Mouse (Mus musculus): ENCODE measurements at regions not wholly inside any gene's neighbourhood (a gene's known extent, or its start where the extent isn't known, plus 50 kb on each side); places are given as distances from the start of the nearest gene placed in this dataset.
A peak's percentile ranks its signal among the peaks of the same experiment; 100 is the strongest.

- no peak overlapping the region for H3K27ac ChIP-seq
- WGBS, result 37% methylated on average over 3 of the region's 3 CpGs
- H3K27me3 ChIP-seq, result no peaks in the 10 kb centered on the region
- no peak overlapping the region for H3K4me2 ChIP-seq (replicated peaks)
- no peaks in the 10 kb centered on the region for H3K4me1 ChIP-seq
- no peak overlapping the region for H3K9ac ChIP-seq
- ATAC-seq (ENCODE audit: low FRiP score, low read depth), result no peak
- no peak overlapping the region for H3K4me3 ChIP-seq
- H3K9me3 ChIP-seq, result no peaks in the 10 kb centered on the region
- H3K36me3 ChIP-seq, result no peaks in the 10 kb centered on the region
Measured at GRCm38 (mm10) chr11:112902618-112903017, 120.6 kb downstream of the Sox9 start.

GRCm38 (mm10) chr11:112910309-112910708, 128.3 kb downstream of the Sox9 start:
- Histone ChIP-seq H3K36me3 (no peaks in the 10 kb centered on the region), H3K9me3 (no peaks in the 10 kb centered on the region), H3K27me3 (no peaks in the 10 kb centered on the region), H3K4me2 (replicated peaks) (no peak overlapping the region), H3K4me1 (no peaks in the 10 kb centered on the region), H3K9ac (no peak overlapping the region), H3K4me3 (no peak overlapping the region), H3K27ac (no peak overlapping the region)
- WGBS, result 68% methylated on average over 5 of the region's 5 CpGs
- no peak for ATAC-seq (ENCODE audit: low FRiP score, low read depth)

- no peak overlapping the region for H3K27ac ChIP-seq
- H3K4me3 ChIP-seq, result no peak overlapping the region
- H3K4me1 ChIP-seq, result no peaks in the 10 kb centered on the region
- WGBS, result 81% methylated on average over 3 of the region's 3 CpGs
- H3K27me3 ChIP-seq, result no peaks in the 10 kb centered on the region
- no peak for ATAC-seq (ENCODE audit: low FRiP score, low read depth)
- H3K9me3 ChIP-seq, result no peaks in the 10 kb centered on the region
- H3K36me3 ChIP-seq, result no peaks in the 10 kb centered on the region
- H3K4me2 ChIP-seq (replicated peaks), result no peak overlapping the region
- no peak overlapping the region for H3K9ac ChIP-seq
Measured at GRCm38 (mm10) chr11:112912875-112913274, 130.9 kb downstream of the Sox9 start.

GRCm38 (mm10) chr11:112916923-112917322, 134.9 kb downstream of the Sox9 start:
- ATAC-seq (ENCODE audit: low FRiP score, low read depth), result no peak
- H3K4me1 ChIP-seq, result no peaks in the 10 kb centered on the region
- H3K4me3 ChIP-seq, result no peak overlapping the region
- no peak overlapping the region for H3K27ac ChIP-seq
- H3K9ac ChIP-seq, result no peak overlapping the region
- no peaks in the 10 kb centered on the region for H3K27me3 ChIP-seq
- H3K36me3 ChIP-seq, result no peaks in the 10 kb centered on the region
- H3K4me2 ChIP-seq (replicated peaks), result no peak overlapping the region
- H3K9me3 ChIP-seq, result no peaks in the 10 kb centered on the region
- 84% methylated on average over 1 of the region's 1 CpGs for WGBS

- H3K9me3 ChIP-seq, result no peaks in the 10 kb centered on the region
- H3K27me3 ChIP-seq, result no peaks in the 10 kb centered on the region
- ATAC-seq (ENCODE audit: low FRiP score, low read depth), result no peak
- no peak overlapping the region for H3K4me3 ChIP-seq
- H3K36me3 ChIP-seq, result no peaks in the 10 kb centered on the region
- 83% methylated on average over 4 of the region's 4 CpGs for WGBS
- H3K4me1 ChIP-seq, result peaks cover 11% of the 10 kb centered on the region
- no peak overlapping the region for H3K27ac ChIP-seq
- H3K9ac ChIP-seq, result no peak overlapping the region
- no peak overlapping the region for H3K4me2 ChIP-seq (replicated peaks)
Measured at GRCm38 (mm10) chr11:112920131-112920530, 138.1 kb downstream of the Sox9 start.

GRCm38 (mm10) chr11:112924577-112924976, 142.6 kb downstream of the Sox9 start:
- Histone ChIP-seq H3K36me3 (no peaks in the 10 kb centered on the region), H3K9ac (no peak overlapping the region), H3K4me3 (no peak overlapping the region), H3K27ac (peak overlapping the region; percentile 44; the same call in 1 of the 2 replicates), H3K9me3 (no peaks in the 10 kb centered on the region), H3K27me3 (no peaks in the 10 kb centered on the region), H3K4me2 (replicated peaks) (no peak overlapping the region), H3K4me1 (peaks cover 18% of the 10 kb centered on the region)
- WGBS, result 45% methylated on average over 1 of the region's 1 CpGs
- no peak for ATAC-seq (ENCODE audit: low FRiP score, low read depth)

GRCm38 (mm10) chr11:112925140-112925539, 143.1 kb downstream of the Sox9 start:
- H3K9me3 ChIP-seq, result no peaks in the 10 kb centered on the region
- H3K4me1 ChIP-seq, result peaks cover 18% of the 10 kb centered on the region
- peak overlapping the region; percentile 44 for H3K27ac ChIP-seq
- WGBS, result 36% methylated on average over 6 of the region's 6 CpGs
- H3K4me3 ChIP-seq, result no peak overlapping the region
- H3K36me3 ChIP-seq, result no peaks in the 10 kb centered on the region
- peak; percentile 51; the same call in 1 of the 2 replicates for ATAC-seq (ENCODE audit: low FRiP score, low read depth)
- no peaks in the 10 kb centered on the region for H3K27me3 ChIP-seq
- no peak overlapping the region for H3K4me2 ChIP-seq (replicated peaks)
- no peak overlapping the region for H3K9ac ChIP-seq

GRCm38 (mm10) chr11:112926330-112927025, 144.5 kb downstream of the Sox9 start:
- WGBS, result 63% methylated on average over 19 of the region's 19 CpGs
- Histone ChIP-seq H3K9me3 (no peaks in the 10 kb centered on the region), H3K27ac (no peak overlapping the region), H3K4me1 (peaks cover 18% of the 10 kb centered on the region), H3K4me3 (no peak overlapping the region), H3K9ac (no peak overlapping the region), H3K27me3 (no peaks in the 10 kb centered on the region), H3K36me3 (no peaks in the 10 kb centered on the region), H3K4me2 (replicated peaks) (no peak overlapping the region)
- ATAC-seq (ENCODE audit: low FRiP score, low read depth), result no peak

GRCm38 (mm10) chr11:112930186-112930808, 148.3 kb downstream of the Sox9 start:
- H3K9me3 ChIP-seq, result no peaks in the 10 kb centered on the region
- peaks cover 6% of the 10 kb centered on the region; the same call in 1 of the 2 replicates for H3K4me1 ChIP-seq
- no peak overlapping the region for H3K4me3 ChIP-seq
- H3K36me3 ChIP-seq, result no peaks in the 10 kb centered on the region
- H3K27me3 ChIP-seq, result no peaks in the 10 kb centered on the region
- whole genome bisulfite sequencing, result 57% methylated on average over 10 of the region's 10 CpGs
- no peak for ATAC-seq (ENCODE audit: low FRiP score, low read depth)
- H3K27ac ChIP-seq, result no peak overlapping the region
- H3K9ac ChIP-seq, result no peak overlapping the region
- no peak overlapping the region for H3K4me2 ChIP-seq (replicated peaks)

GRCm38 (mm10) chr11:112938035-112938434, 156.0 kb downstream of the Sox9 start:
- ATAC-seq (ENCODE audit: low FRiP score, low read depth), result no peak
- H3K4me1 ChIP-seq, result no peaks in the 10 kb centered on the region
- WGBS, result 91% methylated on average over 10 of the region's 10 CpGs
- no peak overlapping the region for H3K9ac ChIP-seq
- H3K4me2 ChIP-seq (replicated peaks), result no peak overlapping the region
- no peaks in the 10 kb centered on the region for H3K27me3 ChIP-seq
- no peak overlapping the region for H3K4me3 ChIP-seq
- no peaks in the 10 kb centered on the region for H3K36me3 ChIP-seq
- H3K27ac ChIP-seq, result no peak overlapping the region
- H3K9me3 ChIP-seq, result no peaks in the 10 kb centered on the region; the same call in 1 of the 2 replicates

- Histone ChIP-seq H3K4me2 (replicated peaks) (no peak overlapping the region), H3K27ac (no peak overlapping the region), H3K9me3 (no peaks in the 10 kb centered on the region), H3K36me3 (no peaks in the 10 kb centered on the region), H3K27me3 (no peaks in the 10 kb centered on the region), H3K4me3 (no peak overlapping the region), H3K9ac (no peak overlapping the region), H3K4me1 (peaks cover 21% of the 10 kb centered on the region)
- no peak for ATAC-seq (ENCODE audit: low FRiP score, low read depth)
- WGBS, result 71% methylated on average over 4 of the region's 4 CpGs
Measured at GRCm38 (mm10) chr11:112951421-112951820, 169.4 kb downstream of the Sox9 start.

GRCm38 (mm10) chr11:112952356-112952755, 170.3 kb downstream of the Sox9 start:
- no peaks in the 10 kb centered on the region for H3K9me3 ChIP-seq
- H3K36me3 ChIP-seq, result no peaks in the 10 kb centered on the region
- no peaks in the 10 kb centered on the region for H3K27me3 ChIP-seq
- H3K4me3 ChIP-seq, result no peak overlapping the region
- H3K4me2 ChIP-seq (replicated peaks), result no peak overlapping the region
- 81% methylated on average over 10 of the region's 10 CpGs for WGBS
- H3K9ac ChIP-seq, result no peak overlapping the region
- H3K27ac ChIP-seq, result no peak overlapping the region
- no peak for ATAC-seq (ENCODE audit: low FRiP score, low read depth)
- H3K4me1 ChIP-seq, result peaks cover 27% of the 10 kb centered on the region
